Mouse (Mus musculus) MEL (cell line): ENCODE measurements at regions not wholly inside any gene's neighbourhood (a gene's known extent, or its start where the extent isn't known, plus 50 kb on each side); places are given as distances from the start of the nearest gene placed in this dataset.

Source experiments
- DNase-seq: peaks from one replicate; pipeline ENCODE4 v3.0.0; 2011; ENCODE audit warnings: low read depth, low spot score
- H3K27ac ChIP-seq: 2 replicates; pipeline ENCODE4 v1.5.1; 2012; ENCODE audit warnings: low read depth, mild to moderate bottlenecking, control low read depth, low read length, moderate library complexity; ENCODE audit not compliant: control insufficient read depth
- H3K27me3 ChIP-seq, 2 experiments: fragments of 150-350 bp in 1 of 2; sonication (generic) in 1 of 2; 2 replicates each; pipeline ENCODE4 v1.6.1; 2012; ENCODE audit warnings: low read length in 2 of 2, mild to moderate bottlenecking in 2 of 2, improper control_type of control experiment in 1 of 2, moderate library complexity in 1 of 2; ENCODE audit not compliant: insufficient read depth in 2 of 2, control insufficient read depth in 1 of 2
- H3K36me3 ChIP-seq, 2 experiments: 2 replicates each; pipeline ENCODE4 v1.6.1; 2012 to 2014; ENCODE audit warnings: low read length in 2 of 2, improper control_type of control experiment in 1 of 2, inconsistent platforms in 1 of 2, mild to moderate bottlenecking in 1 of 2; ENCODE audit not compliant: insufficient read depth in 2 of 2, control insufficient read depth in 1 of 2
- H3K4me1 ChIP-seq, 2 experiments: fragments of 150-350 bp in 1 of 2; sonication (generic) in 1 of 2; 2 replicates each; pipeline ENCODE4 v1.6.1; 2012; ENCODE audit warnings: low read length in 2 of 2, improper control_type of control experiment in 1 of 2, mild to moderate bottlenecking in 1 of 2; ENCODE audit not compliant: insufficient read depth in 2 of 2, control insufficient read depth in 1 of 2
- H3K4me3 ChIP-seq, 2 experiments: fragments of 150-350 bp in 1 of 2; sonication (generic) in 1 of 2; 2 replicates each; pipeline ENCODE4 v1.5.1; 2012; ENCODE audit warnings: low read depth in 2 of 2, low read length in 2 of 2, mild to moderate bottlenecking in 2 of 2, moderate library complexity in 2 of 2, control low read depth in 1 of 2, improper control_type of control experiment in 1 of 2; ENCODE audit not compliant: control insufficient read depth in 1 of 2, insufficient read depth in 1 of 2
- H3K79me2 ChIP-seq: 2 replicates; pipeline ENCODE4 v1.6.1; 2012; ENCODE audit warnings: mild to moderate bottlenecking, low read length, moderate library complexity; ENCODE audit not compliant: control insufficient read depth, poor library complexity, insufficient read depth
- H3K9ac ChIP-seq: 2 replicates; pipeline ENCODE4 v1.6.1; 2012; ENCODE audit warnings: low read depth, mild to moderate bottlenecking, control low read depth, low read length, moderate library complexity; ENCODE audit not compliant: control insufficient read depth, poor library complexity, severe bottlenecking
- H3K9me3 ChIP-seq: fragments of 150-350 bp; sonication (generic); replicated peaks from 2 replicates; pipeline ENCODE4 v1.6.1; 2012; ENCODE audit warnings: mild to moderate bottlenecking, low read length, improper control_type of control experiment, moderate library complexity; ENCODE audit not compliant: insufficient read depth
- CHD1 ChIP-seq: IDR thresholded peaks from 2 replicates; pipeline ENCODE4 v1.6.1; 2012; ENCODE audit warnings: low read depth, mild to moderate bottlenecking, inconsistent platforms, low read length, improper control_type of control experiment
- CHD2 ChIP-seq: IDR thresholded peaks from 2 replicates; pipeline ENCODE4 v1.6.1; 2011; ENCODE audit warnings: low read length, improper control_type of control experiment
- CTCF ChIP-seq, 3 experiments: IDR thresholded peaks in 2 of 3; conservative IDR thresholded peaks in 1 of 3; 2 replicates each; pipeline ENCODE4 v1.5.1; 2011 to 2012; ENCODE audit warnings: low read length in 3 of 3, low read depth in 2 of 3, mild to moderate bottlenecking in 2 of 3, improper control_type of control experiment in 1 of 3, inconsistent platforms in 1 of 3, mixed read lengths in 1 of 3, moderate library complexity in 1 of 3; ENCODE audit not compliant: control insufficient read depth in 1 of 3, insufficient read depth in 1 of 3, poor library complexity in 1 of 3, severe bottlenecking in 1 of 3
- E2F4 ChIP-seq: IDR thresholded peaks from 2 replicates; pipeline ENCODE4 v1.6.1; 2011; ENCODE audit warnings: low read depth, low read length, improper control_type of control experiment, borderline replicate concordance
- ELF1 ChIP-seq: IDR thresholded peaks from 2 replicates; pipeline ENCODE4 v1.6.1; 2014; ENCODE audit warnings: low read depth, mild to moderate bottlenecking, inconsistent platforms, low read length, improper control_type of control experiment, moderate library complexity
- EP300 ChIP-seq, 2 experiments: IDR thresholded peaks; 2 replicates each; pipeline ENCODE4 v1.6.1; 2011; ENCODE audit warnings: improper control_type of control experiment in 2 of 2, low read length in 2 of 2, low read depth in 1 of 2, mild to moderate bottlenecking in 1 of 2
- GABPA ChIP-seq: IDR thresholded peaks from 2 replicates; pipeline ENCODE4 v1.6.1; 2012; ENCODE audit warnings: low read depth, mild to moderate bottlenecking, inconsistent platforms, low read length, improper control_type of control experiment, moderate library complexity
- HCFC1 ChIP-seq: IDR thresholded peaks from 2 replicates; pipeline ENCODE4 v1.6.1; 2012; ENCODE audit warnings: low read depth, mild to moderate bottlenecking, inconsistent platforms, low read length, improper control_type of control experiment, moderate library complexity
- KAT2A ChIP-seq: conservative IDR thresholded peaks from 2 replicates; pipeline ENCODE4 v1.6.1; 2012; ENCODE audit warnings: low read depth, low read length, improper control_type of control experiment, inconsistent platforms
- MAFK ChIP-seq: IDR thresholded peaks from 2 replicates; pipeline ENCODE4 v1.6.1; 2011; ENCODE audit warnings: low read depth, mild to moderate bottlenecking, low read length, improper control_type of control experiment, borderline replicate concordance
- MAX ChIP-seq: IDR thresholded peaks from 2 replicates; pipeline ENCODE4 v1.6.1; 2011; ENCODE audit warnings: low read length, improper control_type of control experiment
- MAZ ChIP-seq: IDR thresholded peaks from 2 replicates; pipeline ENCODE4 v1.6.1; 2012; ENCODE audit warnings: low read depth, mild to moderate bottlenecking, inconsistent platforms, low read length, improper control_type of control experiment
- MEF2A ChIP-seq: IDR thresholded peaks from 2 replicates; pipeline ENCODE4 v1.6.1; 2014; ENCODE audit warnings: low read depth, mild to moderate bottlenecking, inconsistent platforms, low read length, improper control_type of control experiment; ENCODE audit not compliant: poor library complexity, insufficient replicate concordance, severe bottlenecking; ENCODE audit errors: extremely low read depth
- MXI1 ChIP-seq: IDR thresholded peaks from 2 replicates; pipeline ENCODE4 v1.6.1; 2011; ENCODE audit warnings: mild to moderate bottlenecking, low read depth, low read length, improper control_type of control experiment
- MYC ChIP-seq: IDR thresholded peaks from 2 replicates; pipeline ENCODE4 v1.6.1; 2011; ENCODE audit warnings: low read depth, mild to moderate bottlenecking, low read length, improper control_type of control experiment, moderate library complexity
- NELFE ChIP-seq: IDR thresholded peaks from 2 replicates; pipeline ENCODE4 v1.6.1; 2011; ENCODE audit warnings: low read depth, low read length, improper control_type of control experiment
- NRF1 ChIP-seq: IDR thresholded peaks from 2 replicates; pipeline ENCODE4 v1.6.1; 2014; ENCODE audit warnings: low read depth, mild to moderate bottlenecking, inconsistent platforms, low read length, improper control_type of control experiment, moderate library complexity; ENCODE audit not compliant: poor library complexity, insufficient read depth, severe bottlenecking
- POLR2A ChIP-seq, 2 experiments: IDR thresholded peaks; 2 replicates each; pipeline ENCODE4 v1.6.1; 2011 to 2012; ENCODE audit warnings: low read length in 2 of 2, mild to moderate bottlenecking in 2 of 2, control low read depth in 1 of 2, improper control_type of control experiment in 1 of 2, low read depth in 1 of 2, moderate library complexity in 1 of 2; ENCODE audit not compliant: control insufficient read depth in 1 of 2, insufficient read depth in 1 of 2, poor library complexity in 1 of 2
- POLR2AphosphoS5 ChIP-seq: IDR thresholded peaks from 2 replicates; pipeline ENCODE4 v1.6.1; 2012; ENCODE audit warnings: low read depth, borderline replicate concordance, mild to moderate bottlenecking, inconsistent platforms, low read length, moderate library complexity, mixed read lengths
- RAD21 ChIP-seq: IDR thresholded peaks from 2 replicates; pipeline ENCODE4 v1.6.1; 2011; ENCODE audit warnings: mild to moderate bottlenecking, low read depth, low read length, improper control_type of control experiment
- RCOR1 ChIP-seq: IDR thresholded peaks from 2 replicates; pipeline ENCODE4 v1.6.1; 2012; ENCODE audit warnings: low read depth, mild to moderate bottlenecking, inconsistent platforms, low read length, improper control_type of control experiment
- SMC3 ChIP-seq: IDR thresholded peaks from 2 replicates; pipeline ENCODE4 v1.6.1; 2011; ENCODE audit warnings: low read depth, low read length, improper control_type of control experiment
- TAL1 ChIP-seq: IDR thresholded peaks from 2 replicates; pipeline ENCODE4 v1.6.1; 2012; ENCODE audit warnings: mild to moderate bottlenecking, inconsistent platforms, low read length, moderate library complexity, mixed read lengths
- TBP ChIP-seq: IDR thresholded peaks from 2 replicates; pipeline ENCODE4 v1.8.0; 2011; ENCODE audit warnings: low read depth, low read length, improper control_type of control experiment
- TCF12 ChIP-seq: IDR thresholded peaks from 2 replicates; pipeline ENCODE4 v1.6.1; 2014; ENCODE audit warnings: low read depth, mild to moderate bottlenecking, inconsistent platforms, low read length, improper control_type of control experiment, moderate library complexity
- UBTF ChIP-seq: IDR thresholded peaks from 2 replicates; pipeline ENCODE4 v1.6.1; 2012; ENCODE audit warnings: low read depth, mild to moderate bottlenecking, inconsistent platforms, low read length, improper control_type of control experiment, moderate library complexity, borderline replicate concordance; ENCODE audit not compliant: insufficient read depth
- USF1 ChIP-seq: IDR thresholded peaks from 2 replicates; pipeline ENCODE4 v1.6.1; 2014; ENCODE audit warnings: low read depth, mild to moderate bottlenecking, inconsistent platforms, low read length, improper control_type of control experiment, moderate library complexity
- ZC3H11A ChIP-seq: IDR thresholded peaks from 2 replicates; pipeline ENCODE4 v1.6.1; 2012; ENCODE audit warnings: low read depth, mild to moderate bottlenecking, inconsistent platforms, low read length, improper control_type of control experiment
- ZKSCAN1 ChIP-seq: IDR thresholded peaks from 2 replicates; pipeline ENCODE4 v1.6.1; 2012; ENCODE audit warnings: low read depth, mild to moderate bottlenecking, inconsistent platforms, low read length, improper control_type of control experiment, moderate library complexity
- ZMIZ1 ChIP-seq: IDR thresholded peaks from 2 replicates; pipeline ENCODE4 v1.6.1; 2012; ENCODE audit warnings: low read depth, mild to moderate bottlenecking, inconsistent platforms, low read length, improper control_type of control experiment, moderate library complexity
- ZNF384 ChIP-seq: IDR thresholded peaks from 2 replicates; pipeline ENCODE4 v1.6.1; 2012; ENCODE audit warnings: low read depth, mild to moderate bottlenecking, inconsistent platforms, low read length, improper control_type of control experiment

- Histone ChIP-seq H3K27ac (no peak overlapping the region), H3K9ac (no peak overlapping the region)
- TF ChIP-seq RCOR1 (no peak), ELF1 (no peak), HCFC1 (no peak), CTCF (IDR thresholded peaks at IDR 0.05 in 2 of 3, conservative IDR thresholded peaks at IDR 0.05 in 1 of 3; ENCODE audit: control insufficient read depth in 1 of 3, insufficient read depth in 1 of 3, low read depth in 2 of 3, low read length in 3 of 3, poor library complexity in 1 of 3, severe bottlenecking in 1 of 3) (no peak), TBP (no peak), POLR2AphosphoS5 (no peak), ZMIZ1 (no peak), EP300 (IDR thresholded peaks at IDR 0.05; ENCODE audit: low read depth in 1 of 2, low read length in 2 of 2) (no peak)
- TF ChIP-seq, all 39 proteins: peak for 0
- H3K4me1 ChIP-seq = no peaks in the 10 kb centered on the region
- no peaks in the 10 kb centered on the region for H3K79me2 ChIP-seq
- DNase-seq = peak; percentile 8
- no peaks in the 10 kb centered on the region for H3K9me3 ChIP-seq
- H3K27me3 ChIP-seq = no peaks in the 10 kb centered on the region
- no peak overlapping the region for H3K4me3 ChIP-seq
- no peaks in the 10 kb centered on the region for H3K36me3 ChIP-seq
These were observed 69.9 kb upstream of the Mad2l1 start for GRCm38 (mm10) chr6:66465137-66465853.

- no peak overlapping the region for H3K4me3 ChIP-seq
- no peaks in the 10 kb centered on the region for H3K36me3 ChIP-seq
- no peak overlapping the region for H3K9ac ChIP-seq
- H3K4me1 ChIP-seq = no peaks in the 10 kb centered on the region
- no peaks in the 10 kb centered on the region for H3K9me3 ChIP-seq
- H3K79me2 ChIP-seq = no peaks in the 10 kb centered on the region
- H3K27ac ChIP-seq = no peak overlapping the region
- peak; percentile 65 for DNase-seq
- H3K27me3 ChIP-seq = no peaks in the 10 kb centered on the region
- TF ChIP-seq UBTF (no peak), E2F4 (no peak), CHD1 (no peak), RAD21 (peak; percentile 98), POLR2A (IDR thresholded peaks at IDR 0.05; ENCODE audit: control insufficient read depth in 1 of 2, insufficient read depth in 1 of 2, low read depth in 1 of 2, low read length in 2 of 2, poor library complexity in 1 of 2) (no peak), TAL1 (no peak), TBP (no peak), MAZ (no peak), MXI1 (no peak), USF1 (no peak), POLR2AphosphoS5 (no peak), GABPA (no peak), RCOR1 (no peak), ZNF384 (peak; percentile 94), SMC3 (peak; percentile 90), MEF2A (no peak), MAX (no peak), KAT2A (no peak), ZC3H11A (peak; percentile 89), MYC (no peak), HCFC1 (no peak), NELFE (no peak), NRF1 (no peak), EP300 (IDR thresholded peaks at IDR 0.05; ENCODE audit: low read depth in 1 of 2, low read length in 2 of 2) (no peak), ZKSCAN1 (no peak), TCF12 (no peak), MAFK (no peak), CHD2 (no peak)
These were observed 68.4 kb upstream of the Mad2l1 start for GRCm38 (mm10) chr6:66466757-66467156.
